Mouse (Mus musculus) kidney, adult 9 months (tissue): ENCODE measurements at regions not wholly inside any gene's neighbourhood (a gene's known extent, or its start where the extent isn't known, plus 50 kb on each side); places are given as distances from the start of the nearest gene placed in this dataset.

Source experiments
- DNase-seq: peaks from one replicate; pipeline ENCODE4 v3.0.0; 2022

DNA sequence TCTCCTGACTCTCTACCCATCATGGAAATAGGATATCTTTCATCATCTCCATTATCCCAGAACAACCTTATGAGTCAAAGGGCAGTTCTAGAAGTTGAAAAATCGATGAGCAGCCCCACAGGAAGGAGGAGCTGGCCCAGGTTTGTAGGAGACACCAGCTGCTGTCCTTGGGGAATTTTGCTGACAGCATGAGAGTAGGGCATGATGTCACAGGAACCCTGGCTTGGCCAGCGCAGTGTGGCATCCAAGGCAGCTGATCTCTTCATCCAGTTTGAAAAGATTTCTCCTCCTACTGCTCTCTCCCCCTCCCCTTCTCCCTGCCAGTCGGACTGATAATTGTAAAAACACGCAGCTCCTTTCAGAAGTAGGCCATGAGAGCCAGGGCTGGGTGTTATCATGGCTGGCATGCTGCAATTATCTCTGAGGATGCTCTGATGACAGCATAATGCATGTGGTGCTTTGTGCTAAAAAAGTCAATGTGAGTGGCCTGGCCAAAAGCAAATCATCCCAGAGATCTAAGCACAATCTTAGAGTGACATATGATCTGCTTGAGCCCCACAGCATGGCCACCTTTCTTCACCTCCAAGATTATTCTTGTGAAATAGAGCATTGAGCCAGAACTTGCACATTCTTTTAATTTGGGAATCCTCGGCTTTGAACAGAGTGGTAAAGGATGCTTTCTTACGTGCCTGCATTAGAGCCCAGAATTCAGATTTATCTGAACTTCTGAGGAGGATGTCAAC is 54.2 kb downstream of the Gjd2 start:
- no peak for DNase-seq

DNA sequence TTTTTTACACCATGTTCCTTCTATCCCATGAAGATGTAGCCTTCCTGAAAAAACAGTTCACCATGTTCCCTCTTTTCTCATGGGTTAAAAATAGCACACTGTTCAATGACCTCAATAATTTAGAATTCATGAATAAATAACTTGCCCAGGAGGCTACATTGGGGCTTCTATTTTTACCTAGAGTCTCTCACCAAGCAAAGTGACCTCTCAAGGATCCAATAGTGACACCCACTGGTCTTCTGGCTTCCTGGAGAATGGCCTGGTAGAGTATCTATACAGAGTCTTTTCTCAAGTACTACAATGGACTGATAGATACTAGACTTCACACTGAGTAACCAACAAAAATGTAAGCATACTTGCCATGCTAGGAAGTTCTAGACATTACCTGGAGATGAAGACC is 60.9 kb downstream of the Gjd2 start:
- no peak for DNase-seq

DNA sequence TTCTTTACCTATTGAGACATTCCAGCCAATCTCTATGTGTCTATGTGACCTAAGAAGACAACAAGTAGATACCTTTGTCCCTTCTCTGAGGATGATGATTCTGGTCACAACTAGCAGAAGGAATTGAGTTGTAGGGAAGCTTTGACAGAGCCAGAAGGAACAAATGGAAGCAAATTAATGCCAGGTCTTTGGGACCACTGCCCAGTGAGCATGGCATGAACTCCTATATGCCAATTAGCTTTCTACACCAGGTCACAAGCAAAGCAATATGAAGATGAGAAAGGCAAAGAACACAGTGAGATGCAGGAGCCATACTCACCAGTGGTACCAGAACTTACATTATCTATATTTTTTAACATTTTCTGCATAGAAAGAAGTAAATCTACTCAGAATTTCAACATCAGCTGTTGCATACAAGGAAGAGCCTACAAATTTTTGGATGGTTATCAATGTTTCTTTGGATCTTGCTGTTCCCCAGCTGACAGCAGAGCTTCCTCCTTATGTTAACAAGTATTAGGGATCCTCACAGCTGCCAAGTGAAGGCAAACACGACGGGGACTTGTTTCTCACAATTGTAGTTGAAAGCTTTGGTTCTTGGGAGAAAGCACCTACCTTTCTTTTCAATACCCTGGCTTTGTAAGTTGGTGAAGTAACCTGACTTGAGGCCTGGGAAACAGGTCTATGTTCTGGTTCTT is 64.0 kb downstream of the Gjd2 start:
- no peak for DNase-seq

DNA sequence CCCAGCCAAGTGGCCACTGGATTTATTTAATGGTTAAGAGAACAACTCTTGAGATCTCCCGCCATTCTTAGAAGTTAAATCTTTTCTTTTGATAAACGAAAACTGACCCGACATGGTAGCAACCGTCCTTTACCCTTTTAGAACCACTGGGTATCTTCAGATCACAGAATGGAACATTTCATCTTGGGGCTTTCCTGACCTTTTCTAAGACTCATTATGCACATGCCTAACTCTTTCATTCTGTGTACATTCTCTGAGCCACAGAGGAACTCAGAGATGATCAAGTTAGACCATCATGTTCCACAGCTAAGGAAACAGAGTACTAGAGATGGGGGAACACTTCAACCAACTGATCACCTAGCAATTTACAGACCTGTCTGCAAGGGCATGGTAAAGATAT is 81.7 kb downstream of the Gjd2 start:
- no peak for DNase-seq

DNA sequence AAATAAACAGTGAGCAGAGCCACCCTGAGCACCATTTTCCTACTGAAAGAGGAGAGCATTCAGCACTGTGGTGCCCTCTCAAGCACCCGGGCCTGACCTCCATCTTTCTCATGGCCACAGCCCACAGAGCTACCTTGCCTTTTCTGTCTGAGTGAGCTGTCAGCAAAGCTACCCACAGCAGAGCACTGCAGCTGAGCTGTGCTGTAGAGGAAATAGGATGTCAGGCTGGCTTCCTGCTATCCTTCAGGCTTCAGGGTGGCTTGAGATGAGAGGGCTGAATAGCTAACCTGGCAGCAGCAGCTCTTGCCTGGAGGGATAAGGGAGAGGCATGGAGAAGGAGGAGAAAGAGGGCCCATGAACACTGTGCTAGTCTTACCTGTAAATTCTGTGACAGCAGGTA is 82.5 kb downstream of the Gjd2 start:
- no peak for DNase-seq

DNA sequence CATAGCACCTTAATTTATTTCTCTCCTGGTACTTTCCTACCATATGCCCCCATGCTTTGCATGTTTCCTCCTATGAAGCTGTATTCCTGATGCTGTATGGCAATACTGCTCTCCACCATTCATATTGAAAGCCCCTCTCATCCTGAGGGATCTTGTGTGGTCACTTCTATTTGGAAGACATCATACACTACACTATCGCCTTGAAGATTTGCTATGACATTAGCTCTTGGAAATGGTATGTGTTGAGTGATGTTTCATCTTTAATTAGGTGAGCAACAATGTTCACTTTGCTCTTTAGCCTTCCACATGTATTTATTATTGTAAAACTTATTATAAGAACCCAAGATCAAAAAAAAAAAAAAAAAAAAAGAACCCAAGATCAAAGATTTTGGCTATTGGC is 81.2 kb upstream of the Arhgap11a start:
- DNase-seq: no peak

DNA sequence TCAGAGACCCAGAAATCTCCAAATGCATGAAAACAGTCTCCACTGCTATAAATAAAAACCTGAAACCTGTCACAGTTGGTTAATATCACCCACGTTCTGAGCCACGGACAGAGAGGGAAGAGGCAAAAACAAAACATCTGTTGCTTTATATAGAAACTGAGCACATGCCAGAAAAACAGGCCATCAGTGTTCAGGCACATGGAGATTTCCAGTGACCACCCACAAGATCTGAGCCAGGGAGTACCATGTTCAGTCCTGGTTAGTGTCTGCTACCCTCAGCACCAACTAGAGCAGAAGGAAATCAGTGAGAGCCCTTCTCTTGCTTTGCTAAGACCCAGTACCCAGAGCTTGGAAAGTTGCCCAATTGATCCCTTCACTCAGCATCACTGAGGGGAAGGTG is 75.7 kb upstream of the Arhgap11a start:
- no peak for DNase-seq

DNA sequence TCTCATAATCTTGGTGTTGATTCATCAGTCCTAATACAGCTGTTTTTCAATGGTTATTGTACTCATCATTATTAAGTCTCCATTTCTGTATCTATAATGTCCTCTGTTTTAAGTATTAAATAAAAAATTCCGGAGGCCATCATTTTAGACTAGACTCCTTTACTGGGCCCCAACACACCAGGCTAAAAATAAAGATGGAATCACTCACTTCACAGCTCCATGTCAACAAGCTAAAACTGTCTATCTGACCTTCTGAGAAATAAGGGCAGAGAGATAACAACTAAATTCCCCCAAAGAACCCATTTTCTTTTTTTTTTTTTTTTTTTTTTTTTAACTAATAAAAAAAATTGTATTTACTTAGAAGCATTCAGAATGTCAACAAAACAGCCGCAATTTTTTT is 70.5 kb upstream of the Arhgap11a start:
- DNase-seq: no peak

DNA sequence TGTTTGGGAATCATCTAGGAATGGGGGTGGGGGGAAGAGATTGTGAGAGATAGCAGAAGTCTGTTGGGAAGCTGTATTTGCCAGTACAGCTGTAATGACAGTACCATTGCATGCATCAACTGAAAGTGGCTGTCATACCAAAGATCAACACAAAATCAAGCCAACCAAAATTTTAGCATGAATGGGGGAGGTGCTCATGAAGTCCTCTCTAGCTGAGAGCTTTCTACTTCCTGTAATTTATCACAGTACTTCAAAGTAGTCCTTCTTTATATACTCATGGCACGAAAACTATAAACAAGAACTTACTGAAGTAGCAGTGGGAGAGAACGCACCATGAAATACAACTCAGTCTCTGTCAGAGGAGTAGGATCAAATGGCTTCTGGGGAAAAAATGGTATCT is 65.8 kb upstream of the Arhgap11a start:
- DNase-seq: no peak

DNA sequence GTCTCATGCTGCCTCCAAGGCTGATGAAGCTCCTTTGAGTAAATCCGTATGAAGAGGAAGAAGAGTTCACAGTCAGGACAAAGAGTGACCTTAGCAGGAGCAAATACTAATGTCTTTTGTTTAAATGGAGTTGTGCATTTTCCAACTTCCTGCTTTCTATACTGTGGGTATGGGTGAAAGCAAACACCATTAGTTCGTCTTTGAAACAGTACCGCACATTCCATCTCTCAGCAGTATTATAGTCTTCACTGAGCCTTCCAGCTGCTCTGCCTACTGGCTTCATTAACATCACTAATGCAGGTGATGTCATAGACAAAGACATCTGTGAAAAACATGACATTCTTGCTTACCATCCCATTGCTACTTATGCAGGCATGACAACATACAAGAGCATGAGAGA is 62.7 kb upstream of the Arhgap11a start:
- no peak for DNase-seq

DNA sequence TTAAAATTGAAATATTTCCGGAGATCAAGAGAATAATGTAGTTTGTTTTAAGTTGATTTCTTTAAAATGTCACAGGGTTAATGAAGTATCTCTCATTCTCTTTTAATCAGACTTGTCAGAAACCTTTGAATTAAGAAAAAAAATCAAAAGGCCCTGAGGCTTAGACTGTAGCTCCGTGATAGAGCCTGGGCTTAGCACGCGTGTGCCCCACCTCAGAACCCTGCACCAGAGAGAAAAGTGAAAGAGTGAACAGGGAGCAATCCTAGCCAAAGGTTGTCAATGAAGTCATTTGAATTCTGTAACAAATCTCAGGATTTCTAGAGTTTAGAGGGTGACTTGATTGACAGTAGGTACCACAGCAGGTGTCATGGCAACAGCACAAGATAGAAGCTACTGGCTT is 61.0 kb upstream of the Arhgap11a start:
- no peak for DNase-seq

DNA sequence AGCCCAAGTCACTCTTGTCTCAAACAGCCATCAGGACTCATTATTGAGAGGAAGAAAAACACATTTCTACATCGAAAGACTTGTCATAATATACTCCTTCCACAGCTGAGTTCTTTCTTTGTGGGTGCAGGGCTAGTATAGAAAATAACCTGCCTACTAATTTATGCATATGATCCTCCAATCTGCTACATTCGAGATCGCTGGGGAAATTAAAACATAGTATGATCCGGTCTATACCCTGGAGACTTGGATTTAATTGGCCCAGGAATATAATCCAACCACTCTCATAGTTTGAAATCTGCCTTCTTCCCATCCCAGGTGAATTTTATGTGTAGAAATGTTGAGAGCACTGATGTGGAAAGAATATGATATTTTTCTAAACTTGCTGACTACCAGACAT is 60.2 kb upstream of the Arhgap11a start:
- no peak for DNase-seq

DNA sequence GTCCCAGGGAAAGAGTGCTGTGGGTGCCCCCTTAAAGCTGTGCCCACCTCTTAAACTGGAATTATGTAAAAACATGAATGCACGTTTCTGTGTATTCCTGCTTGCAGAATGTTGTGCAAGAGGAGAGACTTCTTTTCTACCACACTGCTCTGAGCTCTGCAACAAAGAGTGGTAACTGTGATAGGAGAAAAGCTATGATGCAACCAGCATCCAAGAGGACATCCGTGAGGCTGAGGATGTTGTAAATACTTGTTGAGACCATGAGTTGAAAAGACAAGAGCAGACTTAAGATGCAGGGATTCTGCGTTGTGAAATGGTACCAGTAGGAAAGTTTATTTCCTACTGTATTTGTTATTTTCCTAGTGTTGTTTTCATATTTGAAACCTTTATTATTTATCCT is 56.0 kb upstream of the Arhgap11a start:
- DNase-seq: no peak

DNA sequence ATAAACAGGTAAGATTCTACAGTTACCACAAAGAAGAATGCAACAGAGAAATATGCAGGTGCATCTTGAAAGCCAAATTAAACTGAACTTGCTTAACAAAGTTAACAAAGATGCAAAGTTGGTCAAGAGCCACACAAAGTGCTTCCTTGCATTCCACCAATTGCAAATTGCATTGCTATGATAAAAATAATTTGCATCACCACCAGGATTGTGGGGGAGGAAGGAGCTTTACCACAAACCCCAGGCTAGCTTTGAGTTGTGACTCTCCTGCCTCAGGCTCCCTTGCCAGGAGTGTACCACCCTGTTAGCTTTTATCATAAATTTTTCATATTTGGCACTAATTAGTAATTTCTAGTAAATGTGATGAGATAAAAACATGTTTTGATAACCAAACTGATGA is 55.4 kb upstream of the Arhgap11a start:
- DNase-seq: no peak

DNA sequence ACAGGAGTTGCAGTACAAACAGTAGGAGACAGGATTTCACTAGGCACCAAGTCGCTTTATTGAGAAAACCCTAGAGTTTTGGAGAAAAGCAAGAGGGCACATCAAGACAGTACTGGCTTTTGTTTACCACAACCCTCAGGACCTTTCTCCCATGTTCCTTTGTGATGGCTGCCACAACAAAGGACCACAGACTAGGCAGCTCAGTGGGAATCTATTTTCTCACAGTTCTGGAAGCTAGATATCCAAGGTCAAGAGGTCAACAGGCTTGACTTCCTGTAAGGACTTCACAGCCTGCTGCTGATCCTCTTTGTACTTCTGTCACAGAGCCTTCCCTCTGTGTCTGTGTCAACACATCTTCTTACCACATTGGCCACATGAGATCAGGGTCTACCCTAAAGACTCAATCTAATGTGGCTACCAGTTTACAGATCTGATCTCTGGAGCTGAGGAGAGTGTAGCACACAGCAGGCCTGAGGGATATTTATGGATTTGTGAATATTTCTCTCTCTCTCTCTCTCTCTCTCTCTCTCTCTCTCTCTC is 54.6 kb upstream of the Arhgap11a start:
- no peak for DNase-seq

DNA sequence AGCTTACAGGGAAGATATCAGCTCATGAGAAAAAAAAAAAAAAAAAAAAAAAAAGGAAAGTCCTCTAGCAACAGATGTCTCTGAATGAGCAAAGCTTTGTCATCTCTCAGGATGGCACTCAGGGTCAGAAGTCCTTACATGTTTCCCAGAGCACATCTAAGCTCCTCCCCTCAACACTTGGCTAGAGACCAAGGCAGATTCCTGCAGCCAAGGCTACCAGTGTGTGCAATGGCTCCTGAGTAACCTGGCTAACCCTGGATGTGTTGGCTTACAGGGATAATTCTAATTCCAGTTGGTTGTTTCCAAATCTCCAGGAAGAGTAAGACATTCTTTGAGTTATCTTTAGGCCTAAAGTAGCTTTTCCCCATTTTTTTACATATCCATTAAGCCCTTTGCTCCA is 53.9 kb upstream of the Arhgap11a start:
- peak; percentile 7 for DNase-seq

DNA sequence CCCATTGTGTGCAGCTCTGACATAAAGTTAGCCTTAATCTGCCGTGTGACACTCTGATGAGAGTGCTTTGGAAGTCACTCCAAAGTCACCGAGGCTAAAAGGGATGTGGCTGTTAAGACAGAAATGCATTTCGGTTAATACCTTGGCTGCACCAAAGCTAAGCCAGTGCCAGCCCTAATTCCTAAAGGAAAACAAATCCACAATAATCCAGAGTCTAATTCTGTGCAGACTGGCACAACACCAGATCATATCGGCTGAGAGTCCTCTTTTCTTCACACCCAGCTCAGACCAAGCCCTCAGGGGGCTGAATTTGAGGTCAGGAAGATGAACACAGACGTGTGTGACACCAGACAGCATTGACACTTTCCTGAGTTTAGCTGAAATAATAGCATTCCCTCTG is 52.0 kb upstream of the Arhgap11a start:
- no peak for DNase-seq

DNA sequence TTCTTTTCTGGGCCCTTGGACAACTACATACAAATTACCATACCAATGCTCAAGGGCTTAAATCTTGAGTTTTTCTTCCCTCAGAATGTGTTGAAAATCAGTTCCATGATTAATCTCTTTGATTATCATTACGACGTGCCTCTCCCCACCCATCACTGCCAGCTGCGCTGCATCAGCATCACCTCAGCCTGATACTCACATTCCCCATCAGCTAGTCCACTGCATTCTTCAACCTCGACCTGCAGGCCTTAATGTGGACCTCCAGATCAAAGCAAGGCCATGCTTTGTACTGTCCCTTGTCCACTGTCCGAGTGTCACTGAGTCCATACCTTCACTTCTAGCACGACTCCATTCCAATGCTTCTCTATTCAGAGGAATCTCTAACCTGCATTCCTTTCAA is 50.3 kb upstream of the Arhgap11a start:
- DNase-seq: no peak
